Mouse (Mus musculus) small intestine, adult 2 months (tissue): ENCODE results near the gene Rae1.

Experiments used
- CTCF ChIP-seq: fragments of 200-500 bp; IDR thresholded peaks from 2 replicates; pipeline ENCODE4 v1.5.1; 2012; ENCODE audit warnings: low read depth, mild to moderate bottlenecking, control low read depth, inconsistent platforms, low read length, moderate library complexity, mixed read lengths; ENCODE audit not compliant: insufficient replicate concordance, insufficient read length; ENCODE audit errors: extremely low read depth
- POLR2A ChIP-seq: fragments of 200-500 bp; IDR thresholded peaks from 2 replicates; pipeline ENCODE4 v1.6.1; 2012; ENCODE audit warnings: low read depth, mild to moderate bottlenecking, control low read depth, inconsistent platforms, low read length, moderate library complexity

DNA sequence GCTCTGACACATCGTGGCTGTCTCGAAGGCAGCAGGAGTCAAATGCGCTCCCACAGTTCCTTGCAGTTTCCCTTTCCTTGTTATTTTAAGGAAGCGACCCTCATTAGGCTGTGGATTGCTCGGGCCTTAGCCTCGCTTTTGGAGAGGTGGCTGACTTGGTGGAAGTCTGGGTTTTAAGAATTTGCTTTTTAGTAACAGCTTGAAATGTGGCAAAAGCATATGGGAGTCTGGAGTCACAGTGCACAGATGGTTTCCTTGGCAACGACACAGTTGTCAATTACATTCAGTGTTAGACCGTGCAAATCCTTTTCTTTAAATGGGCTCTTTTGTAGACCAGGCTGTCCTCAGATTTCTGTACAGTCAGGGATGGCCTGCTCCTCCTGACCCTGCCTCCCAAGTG is 1.0 kb downstream of the Rae1 start:
- TF ChIP-seq CTCF (no peak), POLR2A (no peak)
